Mouse (Mus musculus) MEL (cell line): Measurements from ENCODE around the gene Lrrc29. TPM values are rescaled to one million over a fixed set of nuclear protein-coding genes. Genes with fewer than 3 reads are reported as not detected.

Experiments
- DNase-seq: peaks from one replicate; pipeline ENCODE4 v3.0.0; 2011; ENCODE audit warnings: low read depth, low spot score
- H3K27ac ChIP-seq: 2 replicates; pipeline ENCODE4 v1.5.1; 2012; ENCODE audit warnings: low read depth, mild to moderate bottlenecking, control low read depth, low read length, moderate library complexity; ENCODE audit not compliant: control insufficient read depth
- H3K27me3 ChIP-seq, 2 experiments: fragments of 150-350 bp in 1 of 2; sonication (generic) in 1 of 2; 2 replicates each; pipeline ENCODE4 v1.6.1; 2012; ENCODE audit warnings: low read length in 2 of 2, mild to moderate bottlenecking in 2 of 2, improper control_type of control experiment in 1 of 2, moderate library complexity in 1 of 2; ENCODE audit not compliant: insufficient read depth in 2 of 2, control insufficient read depth in 1 of 2
- H3K36me3 ChIP-seq, 2 experiments: 2 replicates each; pipeline ENCODE4 v1.6.1; 2012 to 2014; ENCODE audit warnings: low read length in 2 of 2, improper control_type of control experiment in 1 of 2, inconsistent platforms in 1 of 2, mild to moderate bottlenecking in 1 of 2; ENCODE audit not compliant: insufficient read depth in 2 of 2, control insufficient read depth in 1 of 2
- H3K4me1 ChIP-seq, 2 experiments: fragments of 150-350 bp in 1 of 2; sonication (generic) in 1 of 2; 2 replicates each; pipeline ENCODE4 v1.6.1; 2012; ENCODE audit warnings: low read length in 2 of 2, improper control_type of control experiment in 1 of 2, mild to moderate bottlenecking in 1 of 2; ENCODE audit not compliant: insufficient read depth in 2 of 2, control insufficient read depth in 1 of 2
- H3K4me3 ChIP-seq, 2 experiments: fragments of 150-350 bp in 1 of 2; sonication (generic) in 1 of 2; 2 replicates each; pipeline ENCODE4 v1.5.1; 2012; ENCODE audit warnings: low read depth in 2 of 2, low read length in 2 of 2, mild to moderate bottlenecking in 2 of 2, moderate library complexity in 2 of 2, control low read depth in 1 of 2, improper control_type of control experiment in 1 of 2; ENCODE audit not compliant: control insufficient read depth in 1 of 2, insufficient read depth in 1 of 2
- H3K79me2 ChIP-seq: 2 replicates; pipeline ENCODE4 v1.6.1; 2012; ENCODE audit warnings: mild to moderate bottlenecking, low read length, moderate library complexity; ENCODE audit not compliant: control insufficient read depth, poor library complexity, insufficient read depth
- H3K9ac ChIP-seq: 2 replicates; pipeline ENCODE4 v1.6.1; 2012; ENCODE audit warnings: low read depth, mild to moderate bottlenecking, control low read depth, low read length, moderate library complexity; ENCODE audit not compliant: control insufficient read depth, poor library complexity, severe bottlenecking
- H3K9me3 ChIP-seq: fragments of 150-350 bp; sonication (generic); replicated peaks from 2 replicates; pipeline ENCODE4 v1.6.1; 2012; ENCODE audit warnings: mild to moderate bottlenecking, low read length, improper control_type of control experiment, moderate library complexity; ENCODE audit not compliant: insufficient read depth
- CHD1 ChIP-seq: IDR thresholded peaks from 2 replicates; pipeline ENCODE4 v1.6.1; 2012; ENCODE audit warnings: low read depth, mild to moderate bottlenecking, inconsistent platforms, low read length, improper control_type of control experiment
- CHD2 ChIP-seq: IDR thresholded peaks from 2 replicates; pipeline ENCODE4 v1.6.1; 2011; ENCODE audit warnings: low read length, improper control_type of control experiment
- CTCF ChIP-seq, 3 experiments: IDR thresholded peaks in 2 of 3; conservative IDR thresholded peaks in 1 of 3; 2 replicates each; pipeline ENCODE4 v1.5.1; 2011 to 2012; ENCODE audit warnings: low read length in 3 of 3, low read depth in 2 of 3, mild to moderate bottlenecking in 2 of 3, improper control_type of control experiment in 1 of 3, inconsistent platforms in 1 of 3, mixed read lengths in 1 of 3, moderate library complexity in 1 of 3; ENCODE audit not compliant: control insufficient read depth in 1 of 3, insufficient read depth in 1 of 3, poor library complexity in 1 of 3, severe bottlenecking in 1 of 3
- E2F4 ChIP-seq: IDR thresholded peaks from 2 replicates; pipeline ENCODE4 v1.6.1; 2011; ENCODE audit warnings: low read depth, low read length, improper control_type of control experiment, borderline replicate concordance
- ELF1 ChIP-seq: IDR thresholded peaks from 2 replicates; pipeline ENCODE4 v1.6.1; 2014; ENCODE audit warnings: low read depth, mild to moderate bottlenecking, inconsistent platforms, low read length, improper control_type of control experiment, moderate library complexity
- GABPA ChIP-seq: IDR thresholded peaks from 2 replicates; pipeline ENCODE4 v1.6.1; 2012; ENCODE audit warnings: low read depth, mild to moderate bottlenecking, inconsistent platforms, low read length, improper control_type of control experiment, moderate library complexity
- HCFC1 ChIP-seq: IDR thresholded peaks from 2 replicates; pipeline ENCODE4 v1.6.1; 2012; ENCODE audit warnings: low read depth, mild to moderate bottlenecking, inconsistent platforms, low read length, improper control_type of control experiment, moderate library complexity
- KAT2A ChIP-seq: conservative IDR thresholded peaks from 2 replicates; pipeline ENCODE4 v1.6.1; 2012; ENCODE audit warnings: low read depth, low read length, improper control_type of control experiment, inconsistent platforms
- MAX ChIP-seq: IDR thresholded peaks from 2 replicates; pipeline ENCODE4 v1.6.1; 2011; ENCODE audit warnings: low read length, improper control_type of control experiment
- MAZ ChIP-seq: IDR thresholded peaks from 2 replicates; pipeline ENCODE4 v1.6.1; 2012; ENCODE audit warnings: low read depth, mild to moderate bottlenecking, inconsistent platforms, low read length, improper control_type of control experiment
- MXI1 ChIP-seq: IDR thresholded peaks from 2 replicates; pipeline ENCODE4 v1.6.1; 2011; ENCODE audit warnings: mild to moderate bottlenecking, low read depth, low read length, improper control_type of control experiment
- MYB ChIP-seq: IDR thresholded peaks from 2 replicates; pipeline ENCODE4 v1.6.1; 2011; ENCODE audit warnings: mild to moderate bottlenecking, low read depth, low read length, improper control_type of control experiment
- NRF1 ChIP-seq: IDR thresholded peaks from 2 replicates; pipeline ENCODE4 v1.6.1; 2014; ENCODE audit warnings: low read depth, mild to moderate bottlenecking, inconsistent platforms, low read length, improper control_type of control experiment, moderate library complexity; ENCODE audit not compliant: poor library complexity, insufficient read depth, severe bottlenecking
- POLR2A ChIP-seq, 2 experiments: IDR thresholded peaks; 2 replicates each; pipeline ENCODE4 v1.6.1; 2011 to 2012; ENCODE audit warnings: low read length in 2 of 2, mild to moderate bottlenecking in 2 of 2, control low read depth in 1 of 2, improper control_type of control experiment in 1 of 2, low read depth in 1 of 2, moderate library complexity in 1 of 2; ENCODE audit not compliant: control insufficient read depth in 1 of 2, insufficient read depth in 1 of 2, poor library complexity in 1 of 2
- POLR2AphosphoS2 ChIP-seq: IDR thresholded peaks from 2 replicates; pipeline ENCODE4 v1.6.1; 2011; ENCODE audit warnings: low read length, improper control_type of control experiment
- POLR2AphosphoS5 ChIP-seq: IDR thresholded peaks from 2 replicates; pipeline ENCODE4 v1.6.1; 2012; ENCODE audit warnings: low read depth, borderline replicate concordance, mild to moderate bottlenecking, inconsistent platforms, low read length, moderate library complexity, mixed read lengths
- RAD21 ChIP-seq: IDR thresholded peaks from 2 replicates; pipeline ENCODE4 v1.6.1; 2011; ENCODE audit warnings: mild to moderate bottlenecking, low read depth, low read length, improper control_type of control experiment
- RCOR1 ChIP-seq: IDR thresholded peaks from 2 replicates; pipeline ENCODE4 v1.6.1; 2012; ENCODE audit warnings: low read depth, mild to moderate bottlenecking, inconsistent platforms, low read length, improper control_type of control experiment
- SMC3 ChIP-seq: IDR thresholded peaks from 2 replicates; pipeline ENCODE4 v1.6.1; 2011; ENCODE audit warnings: low read depth, low read length, improper control_type of control experiment
- TBP ChIP-seq: IDR thresholded peaks from 2 replicates; pipeline ENCODE4 v1.8.0; 2011; ENCODE audit warnings: low read depth, low read length, improper control_type of control experiment
- USF1 ChIP-seq: IDR thresholded peaks from 2 replicates; pipeline ENCODE4 v1.6.1; 2014; ENCODE audit warnings: low read depth, mild to moderate bottlenecking, inconsistent platforms, low read length, improper control_type of control experiment, moderate library complexity
- ZKSCAN1 ChIP-seq: IDR thresholded peaks from 2 replicates; pipeline ENCODE4 v1.6.1; 2012; ENCODE audit warnings: low read depth, mild to moderate bottlenecking, inconsistent platforms, low read length, improper control_type of control experiment, moderate library complexity
- ZMIZ1 ChIP-seq: IDR thresholded peaks from 2 replicates; pipeline ENCODE4 v1.6.1; 2012; ENCODE audit warnings: low read depth, mild to moderate bottlenecking, inconsistent platforms, low read length, improper control_type of control experiment, moderate library complexity
- polyA plus RNA-seq, 2 experiments: library from polyadenylated mRNA; stranded (reverse) in 1 of 2; unstranded in 1 of 2; fragments of >175 nt in 1 of 2; fragments of >200 nt in 1 of 2; gene quantifications; 2 replicates each; pipeline versions ENCODE4 v1.2.1 to v1.2.4; 2012; ENCODE audit warnings: low replicate concordance in 2 of 2, low read depth in 1 of 2; ENCODE audit not compliant: insufficient read length in 2 of 2, insufficient read depth in 1 of 2, missing spikeins in 1 of 2
- total RNA-seq: library from RNA; depleted of rRNA; stranded (reverse); fragments of 300-350 nt; gene quantifications from 2 replicates; pipeline ENCODE4 v1.2.3, GENCODE M21; 2012

Lrrc29 gene
- total and polyA plus RNA-seq, 3 experiments = 2.6 to 6.1 TPM; not detected in 1

DNA sequence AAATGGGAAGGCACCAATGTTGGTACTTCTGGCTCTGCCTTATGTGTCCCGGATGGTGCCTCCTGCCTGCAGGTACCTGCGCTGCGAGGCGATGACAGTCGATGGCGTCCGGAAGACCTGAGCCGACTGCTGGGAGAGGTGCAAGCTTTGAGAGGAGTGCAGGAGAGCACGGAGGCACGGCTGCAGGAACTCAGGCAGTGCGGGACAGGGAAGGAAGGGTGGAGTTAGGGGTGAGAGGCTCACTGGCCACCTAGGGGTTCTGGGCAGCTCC lies 55.2 kb downstream of the Lrrc29 start:
- Histone ChIP-seq H3K79me2 (no peaks in the 10 kb centered on the region; the same call in 1 of the 2 replicates), H3K4me3 (no peak overlapping the region), H3K9me3 (no peaks in the 10 kb centered on the region), H3K4me1 (peaks cover 7 to 12% of the 10 kb centered on the region in 2 experiments), H3K36me3 (peaks cover 0 to 10% of the 10 kb centered on the region in 2 experiments; a peak in 2 of 4 replicates), H3K27me3 (no peaks in the 10 kb centered on the region), H3K9ac (no peak overlapping the region), H3K27ac (no peak overlapping the region)
- TF ChIP-seq MYB = no peak
- TF ChIP-seq POLR2AphosphoS2 = no peak
- no peak for TF ChIP-seq USF1
- TF ChIP-seq E2F4 = no peak
- TF ChIP-seq RAD21 = no peak
- DNase-seq = no peak

DNA sequence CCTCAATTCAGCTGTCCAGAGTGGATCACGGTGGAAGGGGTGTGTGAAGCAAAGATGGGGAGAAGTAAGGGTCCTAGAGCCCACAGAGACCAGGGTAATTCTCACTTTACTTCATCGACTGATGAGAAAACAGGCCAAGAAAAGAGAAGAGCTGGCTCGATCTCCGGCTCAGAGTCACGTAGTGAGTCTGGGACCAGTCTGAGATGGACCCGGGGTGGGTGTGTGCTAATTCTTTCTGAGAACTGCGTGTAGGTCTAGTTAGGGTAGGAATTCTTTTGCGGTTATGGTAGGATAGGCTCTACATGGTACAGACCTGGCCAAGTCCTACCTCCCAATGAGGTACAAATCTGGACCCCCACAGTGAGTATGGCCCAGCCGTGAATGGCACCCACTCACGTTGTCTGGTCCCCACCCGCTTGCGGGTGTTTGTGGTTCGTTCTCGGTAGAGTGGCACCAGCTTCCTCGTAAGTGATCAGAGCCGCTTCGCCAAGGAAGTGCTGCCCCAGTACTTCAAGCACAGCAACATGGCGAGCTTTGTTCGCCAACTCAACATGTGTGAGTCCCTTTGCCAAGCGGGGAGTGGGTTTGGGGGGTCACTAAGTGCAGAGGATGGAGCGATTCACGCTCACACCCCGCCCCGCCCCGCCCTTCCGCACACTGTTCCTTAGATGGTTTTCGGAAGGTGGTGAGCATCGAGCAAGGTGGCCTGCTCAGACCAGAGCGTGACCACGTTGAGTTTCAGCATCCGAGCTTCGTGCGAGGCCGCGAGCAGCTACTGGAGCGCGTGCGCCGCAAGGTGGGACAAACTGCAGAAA lies 55.8 kb downstream of the Lrrc29 start:
- no peaks in the 10 kb centered on the region for H3K9me3 ChIP-seq
- H3K27me3 ChIP-seq = no peaks in the 10 kb centered on the region
- peak overlapping the region; percentile 96 for H3K9ac ChIP-seq
- peaks cover 7 to 16% of the 10 kb centered on the region in 2 experiments for H3K4me1 ChIP-seq
- DNase-seq = no peak
- H3K4me3 ChIP-seq = peak overlapping the region; percentile 74 to 81
- peaks cover 0 to 10% of the 10 kb centered on the region in 2 experiments; a peak in 2 of 4 replicates for H3K36me3 ChIP-seq
- no peaks in the 10 kb centered on the region; the same call in 1 of the 2 replicates for H3K79me2 ChIP-seq
- TF ChIP-seq HCFC1 (no peak), E2F4 (no peak), POLR2A (IDR thresholded peaks at IDR 0.05; ENCODE audit: control insufficient read depth in 1 of 2, insufficient read depth in 1 of 2, low read depth in 1 of 2, low read length in 2 of 2, poor library complexity in 1 of 2) (0 out of 4 replicates have a peak, but pooled peaks of 1 of the 2 experiments have one; percentile 13), MAX (no peak)
- H3K27ac ChIP-seq = peak overlapping the region; percentile 44; the same call in 1 of the 2 replicates

DNA sequence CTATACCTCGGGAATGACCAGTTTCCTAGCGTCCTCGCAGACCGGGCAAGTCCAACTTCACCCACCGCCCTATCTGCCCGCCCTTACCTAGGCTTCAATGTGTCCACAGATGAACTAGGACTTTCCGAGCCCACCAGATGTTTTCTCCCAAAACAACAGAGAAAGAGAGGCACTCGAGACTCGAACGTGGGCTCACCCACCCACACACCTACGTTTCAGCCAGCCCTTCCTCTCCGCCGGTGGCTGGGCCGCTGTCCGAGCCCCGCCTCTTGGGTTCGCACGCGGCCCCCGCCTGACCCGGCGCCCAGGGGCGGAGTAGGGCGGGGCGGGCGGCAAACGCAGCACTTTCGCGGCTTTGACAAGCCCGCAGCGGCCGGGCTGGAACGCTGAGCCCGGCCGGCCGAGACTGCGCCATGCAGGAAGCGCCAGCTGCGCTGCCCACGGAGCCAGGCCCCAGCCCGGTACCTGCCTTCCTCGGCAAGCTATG lies 56.6 kb downstream of the Lrrc29 start, which contains the start of gene Hsf4:
Hsf4 (plus strand) TSS at position 341 of the 487 bp plus-strand sequence.
- Histone ChIP-seq H3K9ac (peak within 1 kb of the TSS; percentile 96), H3K27me3 (no peaks in the 10 kb centered on the region), H3K27ac (peak within 1 kb of the TSS; percentile 45), H3K79me2 (peaks cover 2% of the 10 kb centered on the region), H3K4me1 (peaks cover 7 to 16% of the 10 kb centered on the region in 2 experiments), H3K9me3 (no peaks in the 10 kb centered on the region), H3K36me3 (peaks cover 0 to 10% of the 10 kb centered on the region in 2 experiments; a peak in 2 of 4 replicates), H3K4me3 (peak within 1 kb of the TSS; percentile 74 to 81)
- DNase-seq = peak; percentile 66
- TF ChIP-seq E2F4 (no peak), USF1 (no peak), POLR2AphosphoS5 (no peak), MAZ (peak; percentile 85; the same call in 1 of the 2 replicates), ZKSCAN1 (no peak), TBP (no peak), MYB (no peak), CTCF (IDR thresholded peaks at IDR 0.05 in 2 of 3, conservative IDR thresholded peaks at IDR 0.05 in 1 of 3; ENCODE audit: control insufficient read depth in 1 of 3, insufficient read depth in 1 of 3, low read depth in 2 of 3, low read length in 3 of 3, poor library complexity in 1 of 3, severe bottlenecking in 1 of 3) (no peak; a peak in 1 of 6 replicates), RCOR1 (no peak), MXI1 (peak; percentile 83), ELF1 (no peak), ZMIZ1 (peak; percentile 41; the same call in 1 of the 2 replicates), SMC3 (no peak), GABPA (no peak), NRF1 (0 out of 2 replicates have a peak, but pooled peaks have one; percentile 19), KAT2A (no peak), CHD1 (no peak), CHD2 (no peak)
